Mouse (Mus musculus) left cerebral cortex, postnatal 10 days (tissue): ENCODE measurements at regions not wholly inside any gene's neighbourhood (a gene's known extent, or its start where the extent isn't known, plus 50 kb on each side); places are given as distances from the start of the nearest gene placed in this dataset.
"Not testable (repeated sequence)": the region's sequence is repeated elsewhere in the genome, so short reads cannot be mapped to it uniquely, and the experiment has no call there.

Experiments
- DNase-seq, 2 experiments: peaks; one replicate each; pipeline ENCODE4 v3.0.0; 2021 to 2022; ENCODE audit warnings: low spot score in 2 of 2, mixed read lengths in 1 of 2; ENCODE audit errors: extremely low spot score in 1 of 2
- intact Hi-C: fragments of 180-260 bp; cut with DNase I; formaldehyde crosslinking; loops from one replicate; pipeline ENCODE4 v1.15.1; 2025

DNA sequence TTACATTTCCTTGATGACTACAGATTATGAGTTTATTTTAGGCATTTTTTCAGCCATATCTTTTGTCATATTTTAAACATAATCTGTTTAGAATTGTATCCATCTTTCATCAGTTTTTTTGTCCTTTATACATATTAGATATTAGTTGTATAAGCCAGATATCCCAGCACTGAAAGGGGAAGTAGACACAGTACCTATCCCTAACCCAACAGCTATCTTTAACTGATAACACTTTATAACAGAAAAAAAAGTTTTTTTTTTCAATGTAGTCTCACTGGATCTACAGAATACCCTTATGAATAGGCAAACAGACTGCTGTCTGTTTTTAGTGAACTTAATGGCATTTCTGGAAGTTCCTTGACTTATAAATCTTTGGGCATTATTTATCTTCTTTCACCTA, 1152.1 kb upstream of the Fam98a start:
- intact Hi-C loops, result no loop called here
- DNase-seq, result no peak

DNA sequence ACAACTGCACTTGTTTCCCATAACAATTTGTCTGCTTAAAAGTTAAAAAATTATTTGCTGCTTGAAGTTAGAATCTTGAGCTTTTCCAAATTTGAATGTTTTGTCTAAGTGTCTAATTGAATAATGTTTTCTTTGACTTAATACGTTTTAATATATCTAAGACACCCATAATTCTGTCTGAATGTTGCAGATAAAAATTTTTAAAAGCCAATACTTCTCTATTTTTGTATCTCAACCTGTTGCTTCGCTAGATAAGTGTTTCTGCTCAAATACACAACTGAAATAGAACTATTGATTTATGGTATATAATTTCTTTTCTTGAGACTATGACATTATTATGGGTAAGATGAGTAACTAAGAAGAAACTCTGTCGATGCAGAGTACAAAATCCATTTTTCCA, 1144.5 kb upstream of the Fam98a start:
- DNase-seq, result no peak
- intact Hi-C loops, result no loop called here

DNA sequence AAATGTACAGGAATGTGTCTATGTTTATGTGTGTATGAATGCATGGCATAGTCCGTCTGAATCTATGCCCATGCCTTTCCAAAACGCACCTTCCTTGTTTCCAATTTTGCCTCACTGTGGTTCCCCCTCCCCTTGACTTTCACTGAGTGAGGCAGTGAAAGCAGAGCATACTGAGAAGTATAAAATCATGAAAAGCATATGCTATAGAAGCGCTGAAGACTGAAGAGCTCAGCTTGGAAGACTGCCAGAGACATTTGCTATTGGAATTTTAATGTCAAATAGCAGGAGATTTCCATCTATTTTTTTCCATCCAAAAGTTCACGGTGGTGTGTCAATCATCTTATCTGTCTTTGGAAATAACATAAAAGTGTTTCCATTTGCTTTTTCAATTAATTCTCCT, 1106.3 kb upstream of the Fam98a start:
- DNase-seq, result no peak
- intact Hi-C loops, result no loop called here

DNA sequence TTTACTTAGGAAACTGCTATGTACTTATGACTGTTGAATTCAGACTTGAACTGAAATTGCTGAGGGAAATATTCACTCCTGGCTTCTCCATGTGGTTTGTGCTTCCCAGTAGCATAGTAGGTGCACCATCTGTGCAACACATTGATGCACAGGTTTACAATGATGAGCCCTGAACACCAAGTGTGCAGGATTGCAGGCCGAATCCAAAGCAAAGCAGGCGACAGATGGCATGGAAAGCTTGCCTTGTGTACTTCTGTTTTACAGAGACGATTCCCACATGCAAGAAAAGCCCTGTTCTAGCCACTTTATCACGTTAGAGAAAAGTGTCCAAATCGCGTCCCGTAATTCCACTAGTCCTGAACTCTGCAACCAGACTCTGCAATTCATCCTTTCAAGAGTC, 1074.2 kb upstream of the Fam98a start:
- peak in 1 of 2 experiments; percentile 9 for DNase-seq
- intact Hi-C loops, result no loop called here

DNA sequence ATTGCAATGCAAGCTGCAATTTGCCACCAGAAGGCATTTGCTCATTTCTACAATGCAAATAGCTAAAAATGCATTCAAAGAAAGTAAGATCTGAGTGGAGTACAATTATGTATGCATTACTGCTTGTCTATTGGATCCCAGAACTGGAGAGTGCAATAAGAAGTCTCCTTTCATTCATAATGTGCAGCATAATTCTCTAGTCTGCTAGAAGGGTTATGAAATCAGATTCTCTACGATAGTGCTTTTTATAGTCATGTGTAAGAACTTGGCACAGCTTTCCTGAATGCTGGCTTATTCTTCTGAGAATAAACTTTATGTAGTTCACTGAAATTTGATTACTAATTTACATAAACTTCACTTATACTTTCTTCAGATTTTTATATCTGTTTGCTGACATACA, 1053.5 kb upstream of the Fam98a start:
- intact Hi-C loops, result no loop called here

DNA sequence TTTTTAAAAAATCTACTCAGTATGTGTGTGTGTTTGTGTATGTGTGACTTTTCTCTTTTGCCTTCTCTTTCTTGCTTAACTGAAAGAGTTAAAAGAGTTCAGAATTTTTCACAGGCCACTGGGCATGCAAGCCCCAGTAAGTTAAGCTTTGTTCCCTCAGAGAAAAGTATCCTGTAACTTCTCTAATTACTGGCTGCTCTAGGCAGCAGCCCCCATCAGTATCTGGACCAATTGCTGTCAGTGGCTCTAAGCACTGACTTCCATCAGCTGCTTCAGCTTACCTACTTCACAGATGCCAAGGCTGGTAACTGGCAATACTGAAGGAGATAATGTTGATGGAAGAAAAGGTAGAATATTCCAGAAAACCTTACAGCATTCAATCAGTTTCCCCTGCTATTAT, 1026.6 kb upstream of the Fam98a start:
- DNase-seq, result no peak
- intact Hi-C loops, result no loop called here

More for the DNA sequence above, 1053.5 kb upstream of the Fam98a start:
- peak in 1 of 2 experiments; percentile 7 for DNase-seq

DNA sequence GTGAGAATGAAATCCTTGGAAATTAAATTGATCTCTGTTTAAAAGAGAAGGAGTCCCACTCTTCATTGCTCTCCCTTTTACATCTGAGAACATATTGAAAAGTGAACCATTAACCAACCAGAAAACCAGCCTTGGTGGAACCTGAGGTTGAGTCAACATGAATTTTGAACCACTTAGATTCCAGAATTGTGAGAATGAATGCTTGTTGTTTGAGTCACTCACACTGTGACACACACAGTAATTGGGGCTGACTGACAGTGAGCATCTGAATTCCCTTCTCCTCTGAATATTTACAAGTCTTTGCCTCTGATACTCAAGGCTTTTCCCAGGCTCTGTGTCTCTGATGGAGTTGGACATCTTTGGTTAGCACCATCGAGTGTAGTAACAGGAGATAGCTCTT, 1008.0 kb upstream of the Fam98a start:
- intact Hi-C loops, result no loop called here
- no peak for DNase-seq

DNA sequence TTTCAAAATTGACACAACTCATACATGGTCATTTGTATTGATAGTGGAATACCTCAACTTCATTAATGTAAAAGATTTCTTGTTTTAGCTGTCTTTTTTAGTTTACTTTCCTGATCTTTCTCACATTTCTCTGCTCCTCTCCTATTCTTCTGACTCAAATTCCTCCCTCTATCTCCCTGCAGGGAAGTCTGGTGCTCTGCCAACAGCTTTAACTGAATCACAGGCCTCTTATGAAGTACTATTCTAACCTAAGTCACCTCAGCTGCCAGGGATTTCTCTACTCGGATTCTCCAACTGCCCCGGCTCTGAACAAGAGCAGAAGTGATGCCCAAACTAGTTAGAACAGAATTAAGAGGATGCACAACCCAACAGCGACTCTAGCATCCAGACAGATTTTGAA, 993.8 kb upstream of the Fam98a start:
- intact Hi-C loops, result no loop called here
- no peak for DNase-seq

DNA sequence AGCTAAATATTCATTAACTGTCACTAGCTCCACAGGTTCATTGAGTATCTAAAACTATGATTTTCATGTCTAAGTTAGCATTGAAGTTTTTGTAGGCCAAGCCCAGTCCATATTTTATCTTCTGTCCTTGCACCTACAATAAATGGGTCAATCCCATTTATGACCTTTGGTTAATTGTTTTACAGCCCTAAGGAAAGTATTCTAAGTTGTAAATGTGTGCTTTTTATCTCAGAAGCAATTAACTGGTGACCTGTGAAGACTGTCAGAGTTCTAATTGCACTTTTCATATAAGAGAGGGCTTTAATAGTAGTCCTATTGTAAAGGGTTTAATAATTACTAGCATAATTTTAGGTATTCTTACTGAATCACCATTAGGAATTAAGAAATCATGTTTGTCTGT, 984.0 kb upstream of the Fam98a start:
- DNase-seq, result no peak
- intact Hi-C loops, result no loop called here

DNA sequence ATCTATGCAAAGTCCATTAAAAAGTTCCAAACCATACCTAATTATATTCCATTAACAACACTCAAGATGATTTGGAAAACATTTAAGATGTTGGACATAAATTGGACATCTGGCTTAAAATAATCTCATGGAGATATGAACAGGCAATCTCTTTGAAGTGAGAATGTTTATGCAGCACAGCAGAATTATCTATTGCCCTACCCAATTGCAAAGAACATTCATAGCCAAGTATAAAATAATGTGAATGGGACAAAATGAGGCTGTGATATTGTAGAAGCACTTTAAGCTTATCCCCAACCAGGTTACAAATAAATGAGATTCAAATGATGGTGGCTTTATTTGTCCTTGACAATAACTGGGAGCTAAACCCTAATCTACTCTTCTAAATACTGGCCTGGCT, 950.0 kb upstream of the Fam98a start:
- intact Hi-C loops, result no loop called here
- no peak for DNase-seq

DNA sequence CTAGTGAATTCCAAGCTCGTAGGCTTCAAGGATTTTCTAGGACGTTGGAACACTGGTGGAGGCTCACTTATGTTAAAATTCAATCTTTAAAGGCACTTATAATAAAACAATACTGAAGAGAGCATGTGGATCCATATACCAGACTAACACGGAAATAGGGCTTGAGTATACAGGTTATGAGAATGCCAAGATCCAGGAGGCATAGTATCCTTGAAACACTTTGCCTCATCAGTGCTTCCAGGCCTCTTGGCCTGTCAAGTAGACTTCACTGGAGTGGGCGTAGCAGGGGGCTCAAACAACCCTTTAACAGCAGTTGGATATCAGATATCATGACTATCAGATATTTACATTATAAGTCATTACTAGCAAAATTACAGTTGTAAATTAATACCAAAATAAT, 948.7 kb upstream of the Fam98a start:
- no peak for DNase-seq
- intact Hi-C loops, result no loop called here

DNA sequence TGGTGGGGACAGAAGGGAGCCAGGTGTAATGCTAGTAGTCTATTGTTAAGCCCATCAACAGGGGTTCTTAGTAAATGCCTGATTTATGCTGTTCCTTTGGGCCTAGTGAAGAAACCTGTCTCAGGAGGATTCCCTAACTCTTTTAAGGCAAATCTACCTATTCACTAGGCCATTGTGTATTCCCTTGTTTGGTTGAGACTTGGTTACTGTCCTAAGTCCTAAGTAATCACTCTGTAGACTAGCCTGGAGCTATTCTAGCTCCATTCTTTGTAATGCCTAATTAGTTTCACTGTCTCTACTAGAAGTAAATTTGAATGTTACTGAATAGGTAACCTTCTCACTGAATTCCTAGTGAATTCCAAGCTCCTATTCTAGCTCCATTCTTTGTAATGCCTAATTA, 948.2 kb upstream of the Fam98a start:
- DNase-seq, intact Hi-C loops: not testable (repeated sequence)

DNA sequence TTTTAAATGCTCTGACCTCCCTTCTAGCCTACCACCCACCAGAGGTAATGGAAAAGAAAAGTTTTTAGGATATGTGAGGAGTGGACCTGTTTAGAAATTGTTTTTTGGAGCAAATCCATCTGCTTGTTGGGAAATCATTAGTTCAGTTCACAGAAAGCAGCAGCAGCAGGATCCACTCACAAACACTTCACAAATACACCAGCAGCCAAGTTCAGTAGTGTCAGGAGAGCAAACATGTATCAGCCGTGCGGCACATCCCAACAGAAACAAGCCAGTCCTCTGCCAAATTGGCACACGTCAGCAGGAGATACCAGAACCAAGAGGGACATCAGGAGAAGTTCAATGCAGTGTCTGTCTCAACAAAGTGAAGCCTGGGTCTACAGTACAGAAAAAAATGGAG, 935.6 kb upstream of the Fam98a start:
- DNase-seq, result no peak
- intact Hi-C loops, result no loop called here

DNA sequence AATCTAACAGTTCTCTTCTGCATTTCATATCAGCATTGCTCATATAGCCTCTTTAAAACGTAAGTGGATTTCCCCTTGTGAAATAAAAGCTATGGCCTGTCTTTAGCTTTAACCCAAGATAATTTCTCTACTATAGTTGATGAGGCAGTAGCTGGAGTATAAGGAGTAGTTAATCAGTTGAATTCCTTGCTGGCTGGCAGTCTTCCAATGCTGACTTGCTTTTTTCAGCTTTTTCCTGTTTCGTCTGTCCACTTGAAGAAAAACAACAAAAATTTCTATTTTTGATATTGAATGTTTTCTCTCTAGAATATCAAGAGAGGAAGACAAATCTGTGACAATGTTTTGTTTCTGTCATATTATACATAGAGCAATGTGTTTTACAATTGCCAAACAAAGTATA, 932.4 kb upstream of the Fam98a start:
- peak in 1 of 2 experiments; percentile 14 for DNase-seq
- intact Hi-C loops, result no loop called here

DNA sequence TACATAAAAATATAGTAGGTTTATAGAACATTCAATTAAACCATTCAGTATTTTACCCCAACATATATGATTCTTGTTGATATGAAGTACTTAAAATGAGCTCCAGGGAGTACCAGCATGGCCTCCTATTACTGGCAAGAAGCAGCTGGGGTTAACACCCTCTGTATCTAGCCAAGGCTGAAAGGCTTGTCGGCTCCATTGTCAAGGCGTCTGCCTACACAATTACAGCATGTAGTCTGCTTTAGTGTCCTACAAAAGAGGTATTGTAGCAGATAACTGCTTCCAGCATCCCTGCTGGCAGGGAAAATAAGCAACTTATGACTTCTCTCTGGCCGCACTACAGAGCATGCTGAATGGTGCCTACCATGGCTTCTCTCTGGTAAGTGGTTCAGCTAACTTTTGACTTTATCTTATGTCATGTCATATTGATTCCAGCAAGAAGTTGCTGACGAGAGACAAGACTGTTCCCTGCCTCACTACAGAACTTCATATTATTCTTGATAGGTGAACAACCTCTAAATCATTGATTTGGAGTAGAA, 899.6 kb upstream of the Fam98a start:
- DNase-seq, result no peak
- intact Hi-C loops, result no loop called here
